Mouse (Mus musculus): ENCODE data around the gene Mipol1. TPM values are rescaled to one million over a fixed set of nuclear protein-coding genes. Genes with fewer than 3 reads are reported as not detected.

The Mipol1 gene
- total and polyA plus RNA-seq, 3 experiments: 6.4 to 10.4 (median 6.6) TPM

DNA sequence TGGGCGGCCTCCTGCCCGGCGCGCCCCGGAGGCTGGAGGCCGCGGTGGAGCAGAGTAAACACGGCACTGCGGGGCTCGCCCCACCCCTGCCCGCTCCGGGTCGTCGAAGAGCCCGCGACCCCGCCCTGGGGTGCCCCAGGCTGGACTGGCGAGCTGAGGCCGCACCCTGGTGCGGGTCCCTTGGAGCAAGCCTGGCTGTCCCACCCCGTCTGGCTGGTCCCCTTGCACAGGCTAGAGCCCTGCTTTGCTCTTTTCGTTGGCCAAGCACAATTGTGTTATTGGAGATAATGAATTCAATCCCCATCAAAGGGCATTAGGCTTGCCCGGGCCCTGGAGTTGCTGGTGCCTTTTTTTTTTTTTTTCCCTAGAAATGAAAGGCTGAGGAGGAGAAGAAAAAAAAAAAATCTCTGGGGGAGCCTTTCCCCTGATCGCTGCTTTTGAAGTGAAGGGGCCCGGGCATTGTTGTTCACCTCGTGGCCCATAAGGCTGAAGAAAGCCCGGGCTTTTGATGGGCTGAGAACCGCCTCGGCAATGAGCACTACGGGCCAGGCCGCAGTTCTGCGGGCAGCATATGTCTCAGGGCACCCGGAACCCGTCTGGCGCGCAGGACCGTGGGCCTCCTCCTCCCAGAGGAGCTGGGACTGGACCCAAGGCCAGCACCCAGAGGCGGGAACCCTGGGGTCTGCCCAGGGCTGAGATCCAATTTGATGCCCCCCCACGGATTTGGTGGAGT lies 304.8 kb downstream of the Mipol1 start:
- in situ Hi-C loops (cut with MboI; ENCODE audit: low pct_ligation_motif_present, low pct_unique_long_range_greater_than_20kb, low sequenced_read_pairs) (no loop called here), dilution Hi-C loops (cut with MboI; ENCODE audit: extremely low pct_ligation_motif_present, extremely low pct_unique_long_range_greater_than_20kb, low sequenced_read_pairs) (no loop called here)
- H3K27ac ChIP-seq (ENCODE audit: insufficient read depth, low read depth): no peak overlapping the region
- no peaks in the 10 kb centered on the region for H3K36me3 ChIP-seq (replicated peaks in 1 of 2; ENCODE audit: control insufficient read depth in 1 of 2, insufficient read depth in 1 of 2, low read length in 1 of 2)
- H3K4me3 ChIP-seq (replicated peaks in 1 of 3; ENCODE audit: low read depth in 2 of 3, low read length in 2 of 3, poor library complexity in 1 of 3): no peak overlapping the region
- H3K4me1 ChIP-seq (ENCODE audit: control insufficient read depth in 1 of 2, insufficient read depth in 2 of 2): peaks cover 0 to 10% of the 10 kb centered on the region in 2 experiments; a peak in 2 of 4 replicates
- no peak overlapping the region for H3K9ac ChIP-seq (ENCODE audit: insufficient read depth, low read depth)
- H3K4me2 ChIP-seq (ENCODE audit: insufficient read depth, low read depth, poor library complexity, severe bottlenecking): no peak overlapping the region
- H3K9me3 ChIP-seq (replicated peaks; ENCODE audit: low read length): peaks cover 2% of the 10 kb centered on the region
- H3K27me3 ChIP-seq (replicated peaks): no peaks in the 10 kb centered on the region
- no peak for DNase-seq (ENCODE audit: extremely low read depth)
- no peaks in the 10 kb centered on the region for H3K79me2 ChIP-seq (replicated peaks; ENCODE audit: control insufficient read depth, extremely low read depth, insufficient read depth, poor library complexity, severe bottlenecking)
- TF ChIP-seq MEF2A (IDR thresholded peaks at IDR 0.05; ENCODE audit: borderline replicate concordance, low read depth, low read length) (no peak), MAFK (IDR thresholded peaks at IDR 0.05; ENCODE audit: insufficient replicate concordance, low read length) (no peak)

DNA sequence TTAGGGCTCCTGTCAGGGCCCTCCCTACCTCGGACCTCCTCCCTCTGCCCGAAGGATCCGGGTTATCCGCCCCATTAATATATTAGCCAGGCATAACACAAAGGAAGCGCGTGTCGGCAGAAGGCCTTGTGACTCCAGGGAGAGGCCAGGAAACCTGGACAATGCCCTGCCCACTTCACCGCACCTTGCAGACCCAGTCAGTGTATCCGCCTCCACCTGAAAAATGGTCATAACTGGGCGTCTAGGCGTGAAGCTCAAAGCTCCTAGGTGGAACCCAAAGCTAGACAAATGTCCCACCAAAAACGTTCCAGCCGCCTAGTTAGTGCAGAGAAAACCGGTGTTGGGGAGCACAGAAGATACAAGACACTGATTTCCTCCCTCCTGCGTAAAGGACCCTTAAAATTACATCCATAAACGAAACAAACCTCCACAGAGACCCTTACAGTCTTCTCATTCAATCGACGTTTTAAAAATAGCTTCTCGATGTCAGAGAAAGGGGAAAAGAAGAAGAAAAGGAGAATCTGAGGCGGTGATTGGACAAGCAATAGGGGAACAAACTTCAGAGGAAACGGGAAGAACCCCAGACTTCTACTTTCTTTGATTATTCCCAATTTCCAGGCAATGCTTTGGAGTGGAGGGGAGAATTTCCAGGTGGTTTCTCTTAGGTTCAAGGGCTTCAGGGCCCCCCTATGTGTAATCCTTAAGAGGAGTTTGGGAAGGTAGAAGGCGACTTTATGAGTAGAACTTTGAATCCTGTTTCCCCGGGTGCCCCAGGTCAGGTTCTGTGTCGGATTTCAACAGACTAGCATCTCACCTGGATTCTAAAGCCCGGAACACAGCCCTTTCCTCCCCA lies 306.1 kb downstream of the Mipol1 start:
- in situ Hi-C loops (cut with MboI; ENCODE audit: low pct_ligation_motif_present, low pct_unique_long_range_greater_than_20kb, low sequenced_read_pairs): no loop called here

DNA sequence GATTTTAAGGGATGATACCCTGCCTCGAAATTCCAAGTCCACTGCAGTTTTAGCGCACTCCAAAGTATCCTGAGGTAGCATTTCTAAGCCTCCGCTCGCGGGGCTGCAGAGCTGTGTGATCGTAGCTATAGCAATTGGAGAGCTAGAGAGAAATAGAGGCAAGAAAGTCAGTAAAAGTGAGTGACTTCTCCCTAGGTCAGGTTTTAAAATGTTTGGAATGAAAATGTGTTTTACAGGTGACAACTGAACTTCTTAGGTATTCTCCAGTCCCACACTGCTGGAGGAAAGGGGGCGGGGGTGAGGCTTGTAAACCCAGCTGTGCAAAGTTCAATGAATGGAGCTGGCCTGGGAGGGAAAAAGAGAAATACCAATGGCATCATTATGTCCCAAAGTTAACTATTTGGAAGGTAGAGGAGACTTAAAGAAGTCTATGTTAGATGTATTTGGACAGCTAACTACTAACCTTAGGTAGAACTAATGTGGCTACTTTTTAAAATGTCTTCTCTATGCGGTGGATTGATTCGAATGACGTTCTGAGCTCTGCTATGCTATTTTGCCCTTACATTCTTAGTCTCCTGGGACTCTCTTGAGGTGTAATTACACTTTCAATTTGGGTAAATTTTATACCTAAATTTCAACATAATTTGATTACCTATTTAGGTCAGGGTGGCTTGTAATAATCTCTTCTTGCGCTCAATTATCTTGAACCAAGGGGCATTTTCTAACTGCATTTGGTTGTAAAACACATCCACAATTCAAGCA lies 306.9 kb downstream of the Mipol1 start:
- no peak overlapping the region for H3K9ac ChIP-seq (ENCODE audit: insufficient read depth, low read depth)
- TF ChIP-seq TCF12 (IDR thresholded peaks at IDR 0.05; ENCODE audit: low read depth, low read length): no peak
- no peak for TF ChIP-seq MAX (IDR thresholded peaks at IDR 0.05; ENCODE audit: low read length)
- TF ChIP-seq MAZ (IDR thresholded peaks at IDR 0.05; ENCODE audit: low read depth, low read length): no peak
- in situ Hi-C loops (cut with MboI; ENCODE audit: low pct_ligation_motif_present, low pct_unique_long_range_greater_than_20kb, low sequenced_read_pairs) (no loop called here), dilution Hi-C loops (cut with MboI; ENCODE audit: extremely low pct_ligation_motif_present, extremely low pct_unique_long_range_greater_than_20kb, low sequenced_read_pairs) (no loop called here)
- no peaks in the 10 kb centered on the region for H3K79me2 ChIP-seq (replicated peaks; ENCODE audit: control insufficient read depth, extremely low read depth, insufficient read depth, poor library complexity, severe bottlenecking)
- H3K4me3 ChIP-seq (replicated peaks in 1 of 3; ENCODE audit: low read depth in 2 of 3, low read length in 2 of 3, poor library complexity in 1 of 3): no peak overlapping the region
- H3K36me3 ChIP-seq (replicated peaks in 1 of 2; ENCODE audit: control insufficient read depth in 1 of 2, insufficient read depth in 1 of 2, low read length in 1 of 2): no peaks in the 10 kb centered on the region
- H3K9me3 ChIP-seq (replicated peaks; ENCODE audit: low read length): peaks cover 4% of the 10 kb centered on the region
- no peak for DNase-seq (ENCODE audit: extremely low read depth)
- H3K4me2 ChIP-seq (ENCODE audit: insufficient read depth, low read depth, poor library complexity, severe bottlenecking): no peak overlapping the region
- H3K27ac ChIP-seq (ENCODE audit: insufficient read depth, low read depth): no peak overlapping the region
- H3K27me3 ChIP-seq (replicated peaks): no peaks in the 10 kb centered on the region
- H3K4me1 ChIP-seq (ENCODE audit: control insufficient read depth in 1 of 2, insufficient read depth in 2 of 2): peaks cover 0 to 8% of the 10 kb centered on the region in 2 experiments; a peak in 1 of 4 replicates

More for the DNA sequence above, 306.1 kb downstream of the Mipol1 start:
- dilution Hi-C loops (cut with MboI; ENCODE audit: extremely low pct_ligation_motif_present, extremely low pct_unique_long_range_greater_than_20kb, low sequenced_read_pairs): no loop called here
- Histone ChIP-seq H3K36me3 (replicated peaks in 1 of 2; ENCODE audit: control insufficient read depth in 1 of 2, insufficient read depth in 1 of 2, low read length in 1 of 2) (no peaks in the 10 kb centered on the region), H3K9ac (ENCODE audit: insufficient read depth, low read depth) (no peak overlapping the region), H3K27ac (ENCODE audit: insufficient read depth, low read depth) (no peak overlapping the region), H3K27me3 (replicated peaks) (no peaks in the 10 kb centered on the region), H3K4me1 (ENCODE audit: control insufficient read depth in 1 of 2, insufficient read depth in 2 of 2) (peaks cover 0 to 10% of the 10 kb centered on the region in 2 experiments; a peak in 1 of 4 replicates), H3K4me2 (ENCODE audit: insufficient read depth, low read depth, poor library complexity, severe bottlenecking) (no peak overlapping the region), H3K79me2 (replicated peaks; ENCODE audit: control insufficient read depth, extremely low read depth, insufficient read depth, poor library complexity, severe bottlenecking) (no peaks in the 10 kb centered on the region), H3K9me3 (replicated peaks; ENCODE audit: low read length) (peaks cover 2% of the 10 kb centered on the region), H3K4me3 (replicated peaks in 1 of 3; ENCODE audit: low read depth in 2 of 3, low read length in 2 of 3, poor library complexity in 1 of 3) (no peak overlapping the region)
- no peak for DNase-seq (ENCODE audit: extremely low read depth)
- no peak for TF ChIP-seq JUN (IDR thresholded peaks at IDR 0.05; ENCODE audit: insufficient read depth, low read depth, low read length)
